Mouse (Mus musculus): ENCODE measurements around the gene Mgll.

Mgll gene

GRCm38 (mm10) chr6:88717143-88718032 lies 6.8 kb upstream of the Mgll start:
- no peak for DNase-seq (ENCODE audit: low spot score)

GRCm38 (mm10) chr6:88718033-88718725 lies 6.0 kb upstream of the Mgll start:
- no peak for DNase-seq (ENCODE audit: low spot score)

DNA sequence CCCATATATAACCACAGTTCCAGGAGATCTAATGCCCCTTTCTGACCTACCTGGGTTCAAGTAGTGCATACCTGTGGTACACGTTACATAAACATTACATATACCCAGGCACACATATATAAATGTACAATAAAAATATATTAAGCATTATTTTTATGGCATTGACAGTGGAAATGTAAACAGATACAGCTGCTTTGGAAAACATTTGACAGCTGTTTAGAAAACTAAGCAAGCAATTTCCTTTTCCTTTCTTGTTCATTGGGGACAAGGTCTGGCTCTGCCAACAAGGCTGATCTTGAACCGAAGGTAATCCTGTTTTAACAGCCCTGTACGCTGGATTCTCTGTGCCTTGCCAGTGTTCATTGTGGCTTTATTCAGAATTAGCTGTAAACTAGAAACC lies 3.2 kb upstream of the Mgll start:
- no peak for DNase-seq (ENCODE audit: low spot score)

GRCm38 (mm10) chr6:88722906-88723305 lies 1.3 kb upstream of the Mgll start:
- DNase-seq (ENCODE audit: low spot score): no peak

DNA sequence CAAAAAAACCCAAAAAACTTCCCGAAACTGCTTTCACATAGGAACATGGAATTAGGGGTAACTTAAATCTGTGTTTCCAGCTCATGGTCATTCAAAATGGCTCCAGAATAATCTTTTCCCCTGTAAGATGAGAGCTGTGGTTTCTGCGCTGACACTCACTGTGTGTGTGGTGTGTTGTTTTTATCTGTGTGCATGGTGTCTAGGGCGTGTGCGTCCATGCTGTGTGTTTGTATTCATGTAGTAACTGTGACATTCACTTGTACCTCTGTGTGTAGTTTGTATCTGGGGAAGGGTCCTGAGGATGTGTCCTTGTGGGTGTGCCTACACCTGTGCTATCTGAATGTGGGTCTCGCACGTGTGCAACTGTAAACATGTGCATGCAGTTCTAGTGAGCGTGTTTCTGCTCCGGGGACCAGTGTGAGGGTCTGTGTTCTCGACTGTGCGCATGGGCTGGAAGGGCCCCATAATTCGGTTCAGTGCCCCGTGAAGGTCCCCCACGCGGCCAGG lies 353 bp upstream of the Mgll start:
- DNase-seq (ENCODE audit: low spot score): no peak

DNA sequence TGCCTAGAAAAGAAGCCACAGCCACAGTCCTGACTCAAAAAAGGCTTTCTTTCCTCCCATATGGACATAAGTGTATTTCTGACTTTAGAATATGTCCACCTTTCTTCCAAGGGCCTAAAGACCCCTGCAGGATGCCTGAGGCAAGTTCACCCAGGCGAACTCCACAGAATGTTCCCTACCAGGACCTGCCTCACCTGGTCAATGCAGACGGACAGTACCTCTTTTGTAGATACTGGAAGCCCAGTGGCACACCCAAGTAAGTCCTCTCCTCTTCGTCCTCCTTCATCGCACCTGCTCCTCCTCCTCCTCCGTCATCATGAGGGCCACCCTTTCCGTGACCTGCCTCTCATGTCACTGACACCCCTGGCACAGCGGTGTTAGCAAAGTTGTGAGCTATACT lies 1.4 kb downstream of the Mgll start:
- no peak for DNase-seq (ENCODE audit: low spot score)

- no peak for DNase-seq (ENCODE audit: low spot score)
Measured at GRCm38 (mm10) chr6:88726252-88727211, 2.3 kb downstream of the Mgll start.

- no peak for DNase-seq (ENCODE audit: low spot score)
Measured at GRCm38 (mm10) chr6:88727490-88727889, 3.3 kb downstream of the Mgll start.

DNA sequence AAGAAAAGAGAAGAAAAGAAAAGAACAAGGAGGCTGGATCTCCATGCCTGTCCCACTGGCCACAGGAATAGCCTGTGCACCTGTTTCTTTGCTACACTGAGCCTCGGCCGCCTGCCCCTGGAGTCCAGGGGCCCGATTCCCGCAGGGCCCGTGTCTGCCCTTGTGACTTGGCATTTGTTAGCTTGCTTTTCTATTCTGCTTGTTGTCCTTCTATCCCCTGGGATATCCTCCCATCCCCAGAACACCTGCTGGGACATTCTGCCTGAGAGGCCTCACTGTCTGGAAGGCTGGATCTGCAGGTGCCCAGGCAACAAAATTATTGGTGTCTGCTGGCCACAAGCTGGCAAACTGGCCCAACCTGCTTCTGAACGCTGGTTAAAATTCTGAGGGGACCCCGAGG lies 3.8 kb downstream of the Mgll start:
- DNase-seq (ENCODE audit: low spot score): no peak

- no peak for DNase-seq (ENCODE audit: low spot score)
Measured at GRCm38 (mm10) chr6:88728515-88728914, 4.3 kb downstream of the Mgll start.

DNA sequence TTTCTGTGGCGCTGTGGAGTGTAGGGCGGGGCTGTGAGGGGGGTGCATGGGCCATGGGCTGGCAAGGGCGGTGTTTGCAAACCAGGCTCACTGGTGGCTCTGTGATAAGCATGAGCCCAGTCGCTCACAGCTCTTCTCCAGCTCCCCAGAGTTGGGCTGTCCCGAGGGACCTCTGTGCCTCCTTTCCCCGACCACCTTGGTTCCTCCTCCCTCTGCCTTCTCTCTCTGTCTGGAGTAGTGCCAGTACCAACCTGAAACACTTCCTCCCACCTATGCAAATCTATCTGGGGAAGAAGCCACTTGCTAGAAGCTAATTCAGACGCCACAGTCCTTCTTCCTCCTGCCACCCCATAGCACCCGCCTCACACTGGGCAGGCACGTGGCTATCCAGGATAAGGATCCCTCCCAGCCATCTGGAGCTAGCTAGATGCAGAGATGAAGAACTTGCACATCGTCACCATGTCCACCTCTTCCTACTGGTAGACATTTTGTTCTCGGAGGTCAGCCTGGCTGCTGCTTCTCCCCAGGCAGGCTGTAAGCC lies 7.1 kb downstream of the Mgll start:
- DNase-seq (ENCODE audit: low spot score): no peak

GRCm38 (mm10) chr6:88731991-88732390 lies 7.8 kb downstream of the Mgll start:
- peak; percentile 57 for DNase-seq (ENCODE audit: low spot score)

GRCm38 (mm10) chr6:88732643-88733613 lies 8.7 kb downstream of the Mgll start:
- no peak for DNase-seq (ENCODE audit: low spot score)

GRCm38 (mm10) chr6:88736337-88736736 lies 12.1 kb downstream of the Mgll start:
- DNase-seq (ENCODE audit: low spot score): no peak

- no peak for DNase-seq (ENCODE audit: low spot score)
Measured at GRCm38 (mm10) chr6:88736741-88737508, 12.7 kb downstream of the Mgll start.

DNA sequence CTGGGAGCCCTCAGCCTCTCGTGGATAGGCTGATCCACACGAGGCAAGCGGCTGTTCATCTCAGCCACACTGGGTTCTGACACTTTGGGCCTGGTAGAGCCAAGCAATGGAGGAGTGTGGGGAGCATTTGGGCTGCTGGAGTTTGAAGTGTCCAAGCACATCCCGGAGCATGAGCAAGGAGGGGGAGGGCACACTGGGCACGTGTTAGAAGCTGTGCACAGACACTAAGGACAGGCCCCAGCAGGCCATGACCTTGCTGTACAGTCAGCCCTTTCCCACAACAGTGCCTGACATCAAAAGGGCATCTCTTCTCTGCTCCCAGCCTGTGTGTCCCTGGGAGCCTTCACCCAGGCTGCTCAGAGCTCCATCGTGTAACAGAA lies 13.3 kb downstream of the Mgll start:
- no peak for DNase-seq (ENCODE audit: low spot score)

DNA sequence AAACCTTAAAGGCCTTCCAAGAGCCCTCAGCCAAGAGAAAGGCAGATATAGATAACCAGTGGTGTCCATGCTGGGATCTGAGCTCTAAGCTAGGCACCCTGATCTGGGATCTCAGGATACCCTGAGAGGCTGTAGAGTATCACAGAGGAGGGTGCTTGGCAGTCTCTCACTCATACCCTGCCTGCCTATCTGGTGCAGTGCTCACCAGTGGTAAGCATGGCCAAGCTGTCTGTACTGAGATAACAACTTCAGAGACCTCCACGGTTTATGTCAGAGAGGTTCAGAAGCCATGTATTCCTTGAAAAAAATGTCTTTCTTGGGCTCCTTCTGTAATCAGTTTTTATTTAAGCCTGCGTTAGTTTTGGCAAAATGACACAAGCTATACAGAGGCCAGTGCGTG lies 16.8 kb downstream of the Mgll start:
- no peak for DNase-seq (ENCODE audit: low spot score)

GRCm38 (mm10) chr6:88741791-88742190 lies 17.6 kb downstream of the Mgll start:
- DNase-seq (ENCODE audit: low spot score): no peak

DNA sequence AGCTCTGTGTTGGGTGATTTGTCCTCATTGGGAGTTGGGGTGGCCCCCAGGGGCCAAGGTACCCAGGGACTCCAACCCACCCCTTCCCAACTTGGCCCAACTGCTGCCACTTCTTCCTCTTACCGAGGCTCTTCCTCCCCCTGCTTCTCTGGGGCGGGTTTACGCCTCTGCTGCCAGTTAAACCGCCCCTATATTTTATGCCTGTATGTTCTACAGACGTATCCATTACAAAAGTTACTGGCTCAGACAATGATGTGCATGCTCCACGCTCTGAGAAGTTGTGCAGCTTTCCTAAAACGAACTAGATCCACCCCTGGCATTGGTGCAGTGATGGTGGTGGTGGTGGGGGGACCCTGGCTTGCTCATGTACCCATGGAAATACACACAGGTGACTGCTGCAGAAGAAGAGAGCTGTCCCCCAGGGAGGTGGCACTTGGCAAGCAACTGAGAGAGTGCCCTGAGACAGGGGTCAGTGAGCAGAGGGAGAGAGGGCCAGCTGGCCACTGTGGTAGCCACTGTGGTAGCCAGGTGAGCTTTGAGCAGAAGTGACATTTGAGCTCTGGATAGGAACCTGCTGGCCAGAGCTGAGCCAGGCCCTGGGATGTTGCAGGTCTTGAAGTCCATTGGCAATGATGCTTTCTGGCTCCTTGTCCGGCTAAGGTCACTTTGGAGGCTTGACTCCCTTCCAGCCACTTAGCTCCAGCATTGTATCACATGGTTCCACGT lies 18.2 kb downstream of the Mgll start:
- no peak for DNase-seq (ENCODE audit: low spot score)
